Mouse (Mus musculus): ENCODE results near the gene Cntnap2.

- TF ChIP-seq CTCF (IDR thresholded peaks at IDR 0.05; ENCODE audit: low read depth, low read length) (no peak), POLR2A (IDR thresholded peaks at IDR 0.05; ENCODE audit: extremely low read depth, insufficient read depth, low read length) (no peak)
These were observed 963.5 kb downstream of the Cntnap2 start for GRCm38 (mm10) chr6:46022515-46023143.

All from liver, adult 2 months (tissue).